Mouse (Mus musculus) intestine, embryonic 14.5 days (tissue): ENCODE results near the gene Haus2. TPM values are rescaled to one million over a fixed set of nuclear protein-coding genes. Genes with fewer than 3 reads are reported as not detected.
"Not testable (repeated sequence)": the region's sequence is repeated elsewhere in the genome, so short reads cannot be mapped to it uniquely, and the experiment has no call there.

Experiments used
- ATAC-seq: fragments of 200-750 bp; cut with Nextera tagmentation; replicated peaks from 2 replicates; pipeline ENCODE4 v1.8.0; 2017; ENCODE audit warnings: low read depth, moderate number of reproducible peaks, moderate TSS enrichment, moderate library complexity; ENCODE audit not compliant: low FRiP score, low TSS enrichment
- DNase-seq: peaks from one replicate; pipeline ENCODE4 v3.0.0-alpha.2; 2018; ENCODE audit warnings: low spot score
- H3K27ac ChIP-seq: fragments of 300-500 bp; sonication (generic); 2 replicates; pipeline ENCODE4 v1.5.1; 2014; ENCODE audit warnings: low read depth, mild to moderate bottlenecking, control low read depth
- H3K27me3 ChIP-seq: fragments of 300-500 bp; sonication (generic); replicated peaks from 2 replicates; pipeline ENCODE4 v1.6.1; 2014; ENCODE audit warnings: low read length, control low read depth; ENCODE audit not compliant: control insufficient read depth, insufficient read depth
- H3K36me3 ChIP-seq: fragments of 300-500 bp; sonication (generic); 2 replicates; pipeline ENCODE4 v1.6.1; 2014; ENCODE audit warnings: low read length, control low read depth; ENCODE audit not compliant: control insufficient read depth, insufficient read depth
- H3K4me1 ChIP-seq: fragments of 300-500 bp; sonication (generic); replicated peaks from 2 replicates; pipeline ENCODE4 v1.6.1; 2014; ENCODE audit warnings: low read length, control low read depth, mixed read lengths; ENCODE audit not compliant: control insufficient read depth, insufficient read depth
- H3K4me2 ChIP-seq: fragments of 300-500 bp; sonication (generic); 2 replicates; pipeline ENCODE4 v1.6.1; 2014; ENCODE audit warnings: low read length
- H3K4me3 ChIP-seq: fragments of 300-500 bp; sonication (generic); 2 replicates; pipeline ENCODE4 v1.5.1; 2014; ENCODE audit warnings: low read depth, low read length, control low read depth, mixed read lengths
- H3K9ac ChIP-seq: fragments of 300-500 bp; sonication (generic); 2 replicates; pipeline ENCODE4 v1.6.1; 2014; ENCODE audit warnings: mild to moderate bottlenecking, low read length
- H3K9me3 ChIP-seq: fragments of 300-500 bp; sonication (generic); 2 replicates; pipeline ENCODE4 v1.6.1; 2016; ENCODE audit warnings: low read length, control low read depth; ENCODE audit not compliant: control insufficient read depth
- WGBS: fragments of 180-500 bp; shearing (Covaris S2); extraction: QIAGEN DNeasy Blood & Tissue Kit; methylation state at CpG from one replicate; pipeline ENCODE4 v1.1.7; 2014; 5-methylcytosine and 5-hydroxymethylcytosine counted together
- polyA plus RNA-seq: library from polyadenylated mRNA; unstranded; fragments of >200 nt; fragmentation: Nextera tagmentation; extraction: Ambion mirVana; gene quantifications from 2 replicates; pipeline ENCODE4 v1.2.1, GENCODE M21; 2014

Haus2 gene
- polyA plus RNA-seq, 1 experiment from 2014 or later, result 27.3 TPM

- ATAC-seq, result peak; percentile 67
- Histone ChIP-seq H3K9ac (peak overlapping the region; percentile 76), H3K9me3 (no peaks in the 10 kb centered on the region), H3K4me2 (peak overlapping the region; percentile 86), H3K4me3 (peak overlapping the region; percentile 78), H3K27me3 (no peaks in the 10 kb centered on the region), H3K36me3 (peaks cover 8% of the 10 kb centered on the region; the same call in 1 of the 2 replicates), H3K4me1 (peaks cover 11% of the 10 kb centered on the region), H3K27ac (peak overlapping the region; percentile 92)
- WGBS, result under 1% methylated on average over 22 of the region's 22 CpGs
- DNase-seq, result no peak
Observed at GRCm38 (mm10) chr2:120567798-120568320, 41.3 kb upstream of the Haus2 start.

- Histone ChIP-seq H3K9ac (no peak overlapping the region), H3K4me1 (peaks cover 11% of the 10 kb centered on the region), H3K27me3 (no peaks in the 10 kb centered on the region), H3K4me3 (no peak overlapping the region), H3K9me3 (no peaks in the 10 kb centered on the region), H3K36me3 (peaks cover 8% of the 10 kb centered on the region), H3K27ac (no peak overlapping the region), H3K4me2 (no peak overlapping the region)
- DNase-seq, result no peak
- no peak for ATAC-seq
- 93% methylated on average over 3 of the region's 3 CpGs for WGBS
Observed at GRCm38 (mm10) chr2:120571081-120571480, 38.1 kb upstream of the Haus2 start.

- not testable (repeated sequence) for H3K27ac ChIP-seq, DNase-seq, H3K9me3 ChIP-seq, ATAC-seq, H3K4me2 ChIP-seq, H3K4me3 ChIP-seq, H3K9ac ChIP-seq, H3K27me3 ChIP-seq, H3K36me3 ChIP-seq
- WGBS, result 94% methylated on average over 3 of the region's 3 CpGs
- peaks cover 11% of the 10 kb centered on the region for H3K4me1 ChIP-seq
Observed at GRCm38 (mm10) chr2:120572161-120572560, 37.0 kb upstream of the Haus2 start.

GRCm38 (mm10) chr2:120575121-120575520, 34.1 kb upstream of the Haus2 start:
- Histone ChIP-seq H3K4me3 (no peak overlapping the region), H3K9ac (no peak overlapping the region), H3K9me3 (no peaks in the 10 kb centered on the region), H3K4me2 (no peak overlapping the region), H3K36me3 (peaks cover 8% of the 10 kb centered on the region), H3K4me1 (no peaks in the 10 kb centered on the region), H3K27ac (no peak overlapping the region), H3K27me3 (no peaks in the 10 kb centered on the region)
- WGBS, result 89% methylated on average over 3 of the region's 3 CpGs
- ATAC-seq (no peak), DNase-seq (no peak)

- no peak overlapping the region for H3K4me2 ChIP-seq
- H3K9ac ChIP-seq, result no peak overlapping the region
- ATAC-seq (no peak), DNase-seq (no peak)
- no peaks in the 10 kb centered on the region for H3K9me3 ChIP-seq
- no peaks in the 10 kb centered on the region for H3K4me1 ChIP-seq
- H3K36me3 ChIP-seq, result peaks cover 7% of the 10 kb centered on the region
- H3K4me3 ChIP-seq, result no peak overlapping the region
- 92% methylated on average over 2 of the region's 2 CpGs for WGBS
- no peak overlapping the region for H3K27ac ChIP-seq
- H3K27me3 ChIP-seq, result no peaks in the 10 kb centered on the region
Observed at GRCm38 (mm10) chr2:120575978-120576377, 33.2 kb upstream of the Haus2 start.

- ATAC-seq (no peak), DNase-seq (no peak)
- H3K9ac ChIP-seq, result no peak overlapping the region
- H3K9me3 ChIP-seq, result no peaks in the 10 kb centered on the region
- H3K27me3 ChIP-seq, result no peaks in the 10 kb centered on the region
- 75% methylated on average over 4 of the region's 4 CpGs for WGBS
- H3K36me3 ChIP-seq, result no peaks in the 10 kb centered on the region; the same call in 1 of the 2 replicates
- H3K4me1 ChIP-seq, result no peaks in the 10 kb centered on the region
- H3K4me2 ChIP-seq, result no peak overlapping the region
- no peak overlapping the region for H3K27ac ChIP-seq
- H3K4me3 ChIP-seq, result no peak overlapping the region
Observed at GRCm38 (mm10) chr2:120577799-120578198, 31.4 kb upstream of the Haus2 start.

GRCm38 (mm10) chr2:120578286-120578685, 30.9 kb upstream of the Haus2 start:
- Histone ChIP-seq H3K9ac (no peak overlapping the region), H3K27me3 (no peaks in the 10 kb centered on the region), H3K9me3 (no peaks in the 10 kb centered on the region), H3K4me3 (no peak overlapping the region), H3K36me3 (no peaks in the 10 kb centered on the region; the same call in 1 of the 2 replicates), H3K4me1 (no peaks in the 10 kb centered on the region), H3K27ac (no peak overlapping the region), H3K4me2 (no peak overlapping the region)
- ATAC-seq (no peak), DNase-seq (no peak)
- 66% methylated on average over 5 of the region's 5 CpGs for WGBS

GRCm38 (mm10) chr2:120589759-120590158, 19.4 kb upstream of the Haus2 start:
- 86% methylated on average over 5 of the region's 5 CpGs for WGBS
- Histone ChIP-seq H3K36me3 (peaks cover 62% of the 10 kb centered on the region), H3K4me1 (no peaks in the 10 kb centered on the region)

GRCm38 (mm10) chr2:120592227-120592626, 17.0 kb upstream of the Haus2 start:
- Histone ChIP-seq H3K9me3 (no peaks in the 10 kb centered on the region), H3K36me3 (peaks cover 63% of the 10 kb centered on the region), H3K4me3 (no peak overlapping the region), H3K9ac (no peak overlapping the region), H3K27ac (no peak overlapping the region), H3K27me3 (no peaks in the 10 kb centered on the region), H3K4me2 (no peak overlapping the region), H3K4me1 (no peaks in the 10 kb centered on the region)
- WGBS, result 97% methylated on average over 1 of the region's 1 CpGs
- ATAC-seq (no peak), DNase-seq (no peak)

More at GRCm38 (mm10) chr2:120589759-120590158, 19.4 kb upstream of the Haus2 start:
- DNase-seq, result no peak
- Histone ChIP-seq H3K9ac (no peak overlapping the region), H3K4me2 (no peak overlapping the region), H3K4me3 (no peak overlapping the region), H3K27ac (no peak overlapping the region), H3K9me3 (no peaks in the 10 kb centered on the region), H3K27me3 (no peaks in the 10 kb centered on the region)
- ATAC-seq, result no peak
